Mouse (Mus musculus) cerebellum, adult 2 months (tissue): ENCODE results near the gene Gm42791.

ENCODE experiments used
- CTCF ChIP-seq: fragments of 200-500 bp; IDR thresholded peaks from 2 replicates; pipeline ENCODE4 v1.5.1; 2011; ENCODE audit warnings: low read depth, mild to moderate bottlenecking, control low read depth, low read length, moderate library complexity, borderline replicate concordance; ENCODE audit not compliant: insufficient read depth
- POLR2A ChIP-seq: fragments of 200-500 bp; IDR thresholded peaks from 2 replicates; pipeline ENCODE4 v1.6.1; 2011; ENCODE audit warnings: low read length, control low read depth, borderline replicate concordance; ENCODE audit not compliant: insufficient read depth

GRCm38 (mm10) chr5:148994706-148995414, at the start of gene Gm42791:
- TF ChIP-seq POLR2A (peak; percentile 73; the same call in 1 of the 2 replicates), CTCF (no peak)
